Mouse (Mus musculus): ENCODE results near the gene Atp1b1. TPM values are rescaled to one million over a fixed set of nuclear protein-coding genes. Genes with fewer than 3 reads are reported as not detected.

Atp1b1 gene
- total RNA-seq (2012; rRNA removed) (0.17 TPM in 1 of 2 replicates, not detected in the other), total RNA-seq (2014; rRNA removed) (0.32 and 0.46 TPM in 2 replicates), polyA plus RNA-seq (2012; ENCODE audit: insufficient read length, low read depth) (0.19 and 0.23 TPM in 2 replicates)

DNA sequence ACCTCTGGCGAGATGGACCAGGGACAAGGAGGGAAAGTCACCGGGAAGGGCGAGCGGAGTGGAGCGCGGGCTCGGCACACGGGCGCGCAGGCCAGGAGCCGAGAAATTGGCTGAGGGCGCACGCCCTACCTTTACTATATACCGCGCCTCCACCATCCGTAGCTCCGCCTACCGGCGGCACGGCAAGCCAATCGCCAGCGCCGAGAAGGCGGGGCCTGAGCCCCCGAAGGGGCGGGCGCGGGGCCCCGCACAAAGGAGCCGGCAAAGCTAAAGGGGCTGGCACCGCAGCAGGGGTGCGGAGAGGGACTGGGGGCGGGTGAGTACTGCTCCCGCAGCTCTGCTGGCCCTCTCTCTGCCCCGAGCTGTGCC, at the start of gene Atp1b1:
TSS of gene Atp1b1 (minus strand) at position 111 of the 369 bp plus-strand sequence.
- in situ Hi-C loops (cut with MboI; ENCODE audit: low pct_ligation_motif_present, low pct_unique_long_range_greater_than_20kb, low sequenced_read_pairs) (no loop called here), dilution Hi-C loops (cut with MboI; ENCODE audit: extremely low pct_ligation_motif_present, extremely low pct_unique_long_range_greater_than_20kb, low sequenced_read_pairs) (no loop called here)
- TF ChIP-seq ELF1 (IDR thresholded peaks at IDR 0.05; ENCODE audit: low read depth, low read length) (no peak), MAZ (IDR thresholded peaks at IDR 0.05; ENCODE audit: low read depth, low read length) (no peak), ZC3H11A (IDR thresholded peaks at IDR 0.05; ENCODE audit: low read depth, low read length) (no peak), TCF12 (IDR thresholded peaks at IDR 0.05; ENCODE audit: low read depth, low read length) (no peak)
- H3K36me3 ChIP-seq (replicated peaks in 1 of 2; ENCODE audit: control insufficient read depth in 1 of 2, insufficient read depth in 1 of 2, low read length in 1 of 2): no peaks in the 10 kb centered on the region
- H3K27me3 ChIP-seq (replicated peaks): peaks cover 29% of the 10 kb centered on the region
- H3K27ac ChIP-seq (ENCODE audit: insufficient read depth, low read depth): no peak within 1 kb of the TSS
- H3K9ac ChIP-seq (ENCODE audit: insufficient read depth, low read depth): no peak within 1 kb of the TSS
- no peaks in the 10 kb centered on the region for H3K79me2 ChIP-seq (replicated peaks; ENCODE audit: control insufficient read depth, extremely low read depth, insufficient read depth, poor library complexity, severe bottlenecking)
- peak within 1 kb of the TSS in 2 of 3 experiments; percentile 41 to 62 for H3K4me3 ChIP-seq (replicated peaks in 1 of 3; ENCODE audit: low read depth in 2 of 3, low read length in 2 of 3, poor library complexity in 1 of 3)
- peaks cover 11 to 17% of the 10 kb centered on the region in 2 experiments for H3K4me1 ChIP-seq (ENCODE audit: control insufficient read depth in 1 of 2, insufficient read depth in 2 of 2)
- no peaks in the 10 kb centered on the region for H3K9me3 ChIP-seq (replicated peaks; ENCODE audit: low read length)
- peak within 1 kb of the TSS; percentile 93 for H3K4me2 ChIP-seq (ENCODE audit: insufficient read depth, low read depth, poor library complexity, severe bottlenecking)
- DNase-seq (ENCODE audit: extremely low read depth): peak; percentile 40

DNA sequence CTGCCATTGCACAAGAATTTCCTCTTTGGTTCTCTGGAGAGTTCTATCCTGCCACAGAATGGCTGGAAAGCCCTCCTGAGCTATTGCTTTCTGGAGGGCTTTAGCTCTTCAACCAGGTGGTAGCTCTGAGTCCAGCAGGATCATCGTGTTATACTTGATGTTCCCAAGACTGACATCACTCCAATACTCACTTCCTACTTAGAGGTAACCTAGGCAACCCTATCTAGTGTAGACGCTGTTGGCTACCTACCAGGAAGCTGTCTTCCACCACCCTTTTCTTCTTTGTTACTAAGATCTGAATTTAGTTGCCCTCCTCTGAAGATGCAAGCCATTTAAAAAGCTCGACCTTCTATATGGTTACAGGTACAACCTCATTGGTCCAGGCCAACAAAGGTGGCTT, 46.9 kb upstream of the Atp1b1 start:
- no peak overlapping the region for H3K4me2 ChIP-seq (ENCODE audit: insufficient read depth, low read depth, poor library complexity, severe bottlenecking)
- no peak overlapping the region for H3K27ac ChIP-seq (ENCODE audit: insufficient read depth, low read depth)
- TF ChIP-seq POLR2A (IDR thresholded peaks at IDR 0.05; ENCODE audit: low read depth, low read length) (no peak), UBTF (IDR thresholded peaks at IDR 0.05; ENCODE audit: low read depth, low read length) (no peak), TCF12 (IDR thresholded peaks at IDR 0.05; ENCODE audit: low read depth, low read length) (no peak), SIN3A (IDR thresholded peaks at IDR 0.05; ENCODE audit: low read length) (no peak), BHLHE40 (IDR thresholded peaks at IDR 0.05; ENCODE audit: low read depth, low read length) (no peak), IRF4 (IDR thresholded peaks at IDR 0.05; ENCODE audit: low read depth, low read length) (no peak), MEF2A (IDR thresholded peaks at IDR 0.05; ENCODE audit: borderline replicate concordance, low read depth, low read length) (no peak), MAX (IDR thresholded peaks at IDR 0.05; ENCODE audit: low read length) (no peak), EP300 (IDR thresholded peaks at IDR 0.05; ENCODE audit: low read length) (no peak), RCOR1 (conservative IDR thresholded peaks at IDR 0.05; ENCODE audit: low read depth, low read length) (no peak), ELF1 (IDR thresholded peaks at IDR 0.05; ENCODE audit: low read depth, low read length) (no peak), ZKSCAN1 (IDR thresholded peaks at IDR 0.05; ENCODE audit: borderline replicate concordance, low read depth, low read length) (no peak), MAFK (IDR thresholded peaks at IDR 0.05; ENCODE audit: insufficient replicate concordance, low read length) (no peak), NRF1 (IDR thresholded peaks at IDR 0.05; ENCODE audit: low read depth, low read length) (no peak), POLR2AphosphoS2 (IDR thresholded peaks at IDR 0.05; ENCODE audit: low read depth, low read length) (no peak), RAD21 (IDR thresholded peaks at IDR 0.05; ENCODE audit: low read depth, low read length) (no peak), TBP (conservative IDR thresholded peaks at IDR 0.05; ENCODE audit: low read depth, low read length) (no peak)
- no peaks in the 10 kb centered on the region for H3K9me3 ChIP-seq (replicated peaks; ENCODE audit: low read length)
- no peak overlapping the region for H3K4me3 ChIP-seq (replicated peaks in 1 of 3; ENCODE audit: low read depth in 2 of 3, low read length in 2 of 3, poor library complexity in 1 of 3)
- no peaks in the 10 kb centered on the region for H3K27me3 ChIP-seq (replicated peaks)
- dilution Hi-C loops (cut with MboI; ENCODE audit: extremely low pct_ligation_motif_present, extremely low pct_unique_long_range_greater_than_20kb, low sequenced_read_pairs): no loop called here
- in situ Hi-C loops (cut with MboI; ENCODE audit: low pct_ligation_motif_present, low pct_unique_long_range_greater_than_20kb, low sequenced_read_pairs): no loop called here
- H3K79me2 ChIP-seq (replicated peaks; ENCODE audit: control insufficient read depth, extremely low read depth, insufficient read depth, poor library complexity, severe bottlenecking): no peaks in the 10 kb centered on the region
- no peak overlapping the region for H3K9ac ChIP-seq (ENCODE audit: insufficient read depth, low read depth)
- no peaks in the 10 kb centered on the region for H3K36me3 ChIP-seq (replicated peaks in 1 of 2; ENCODE audit: control insufficient read depth in 1 of 2, insufficient read depth in 1 of 2, low read length in 1 of 2)
- no peak for DNase-seq (ENCODE audit: extremely low read depth)
- H3K4me1 ChIP-seq (ENCODE audit: control insufficient read depth in 1 of 2, insufficient read depth in 2 of 2): peaks cover 3 to 51% of the 10 kb centered on the region in 2 experiments; a peak in 3 of 4 replicates
